Mouse (Mus musculus) cortical plate, adult 2 months (tissue): ENCODE data around the gene Tspan4. TPM values are rescaled to one million over a fixed set of nuclear protein-coding genes. Genes with fewer than 3 reads are reported as not detected.

Source experiments
- H3K27ac ChIP-seq: fragments of 200-500 bp; 2 replicates; pipeline ENCODE4 v1.5.1; 2012; ENCODE audit warnings: low read length, control low read depth, inconsistent platforms; ENCODE audit not compliant: insufficient read depth
- H3K4me1 ChIP-seq: fragments of 200-500 bp; 2 replicates; pipeline ENCODE4 v1.6.1; 2011; ENCODE audit warnings: low read length; ENCODE audit not compliant: control insufficient read depth, insufficient read depth
- H3K4me3 ChIP-seq: fragments of 200-500 bp; 2 replicates; pipeline ENCODE4 v1.5.1; 2011; ENCODE audit warnings: mild to moderate bottlenecking, low read length, control low read depth; ENCODE audit not compliant: insufficient read depth
- CTCF ChIP-seq: fragments of 200-500 bp; IDR thresholded peaks from 2 replicates; pipeline ENCODE4 v1.5.1; 2011; ENCODE audit warnings: mild to moderate bottlenecking, control low read depth, low read length; ENCODE audit not compliant: insufficient read depth; ENCODE audit errors: extremely low read depth
- POLR2A ChIP-seq: fragments of 200-500 bp; IDR thresholded peaks from 2 replicates; pipeline ENCODE4 v1.6.1; 2011; ENCODE audit warnings: mild to moderate bottlenecking, low read length, control low read depth; ENCODE audit not compliant: insufficient read depth; ENCODE audit errors: extremely low read depth
- polyA plus RNA-seq: library from polyadenylated mRNA; depleted of rRNA; stranded (reverse); fragments of >200 nt; gene quantifications from 2 replicates; pipeline ENCODE4 v1.2.3, GENCODE M21; 2012

Gene Tspan4
- polyA plus RNA-seq, 1 experiment, result 33.0 TPM

- no peak for TF ChIP-seq CTCF
- TF ChIP-seq POLR2A, result no peak
- Histone ChIP-seq H3K27ac (no peak overlapping the region), H3K4me1 (peaks cover 6% of the 10 kb centered on the region), H3K4me3 (peak overlapping the region; percentile 48; the same call in 1 of the 2 replicates)
Measured at GRCm38 (mm10) chr7:141432741-141433516, 42.1 kb upstream of the Tspan4 start.

DNA sequence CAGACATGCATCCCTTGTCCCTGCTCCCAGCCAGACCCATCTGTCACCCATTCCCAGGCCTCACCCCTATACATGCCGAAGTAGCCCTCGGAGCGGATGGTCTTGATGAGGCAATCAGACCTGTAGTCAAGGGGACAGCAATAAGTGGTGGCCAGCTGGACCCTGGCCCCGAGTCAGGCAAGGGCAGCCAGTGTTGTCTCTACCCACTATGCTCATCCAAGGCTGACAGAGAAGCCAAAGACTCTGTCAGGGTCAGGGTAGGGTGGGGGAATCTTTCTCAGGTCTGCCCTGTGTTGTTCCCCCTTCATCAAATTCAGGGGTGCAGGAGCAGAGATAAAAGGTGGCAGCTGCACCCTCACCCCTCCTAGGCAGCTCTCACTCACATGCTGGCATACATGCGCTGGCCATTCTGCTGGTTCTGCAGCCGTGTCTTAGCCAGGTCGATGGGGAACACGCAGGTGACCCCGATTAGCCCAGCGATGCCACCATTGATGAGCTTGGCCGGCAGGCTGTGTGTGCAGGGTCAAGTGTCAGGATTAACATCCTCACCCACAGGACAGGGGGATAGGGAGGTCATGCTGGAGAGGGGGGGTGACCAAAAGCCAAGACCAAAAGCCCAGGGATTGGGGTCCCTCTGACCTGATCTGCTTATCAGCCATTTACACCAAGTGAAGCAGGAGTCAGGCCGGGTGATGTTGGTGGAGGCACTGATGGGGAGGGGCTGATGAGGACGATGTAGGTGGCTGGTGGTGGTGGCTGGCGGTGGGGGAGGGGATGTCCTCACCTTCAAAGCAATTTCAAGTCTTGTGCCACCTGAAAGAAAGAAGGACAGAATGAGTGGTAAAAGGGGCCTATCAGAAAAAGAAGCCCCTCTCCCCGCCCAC lies 41.3 kb upstream of the Tspan4 start:
- H3K4me3 ChIP-seq, result peak overlapping the region; percentile 48
- peaks cover 6% of the 10 kb centered on the region for H3K4me1 ChIP-seq
- no peak overlapping the region for H3K27ac ChIP-seq
- TF ChIP-seq CTCF, result no peak
- TF ChIP-seq POLR2A, result no peak

GRCm38 (mm10) chr7:141434464-141434863 lies 40.6 kb upstream of the Tspan4 start:
- H3K27ac ChIP-seq, result 0 out of 2 replicates have a peak overlapping the region, but pooled peaks have one; percentile 22
- TF ChIP-seq POLR2A, result peak; percentile 64; the same call in 1 of the 2 replicates
- no peak for TF ChIP-seq CTCF
- peak overlapping the region; percentile 48 for H3K4me3 ChIP-seq
- H3K4me1 ChIP-seq, result peaks cover 6% of the 10 kb centered on the region

DNA sequence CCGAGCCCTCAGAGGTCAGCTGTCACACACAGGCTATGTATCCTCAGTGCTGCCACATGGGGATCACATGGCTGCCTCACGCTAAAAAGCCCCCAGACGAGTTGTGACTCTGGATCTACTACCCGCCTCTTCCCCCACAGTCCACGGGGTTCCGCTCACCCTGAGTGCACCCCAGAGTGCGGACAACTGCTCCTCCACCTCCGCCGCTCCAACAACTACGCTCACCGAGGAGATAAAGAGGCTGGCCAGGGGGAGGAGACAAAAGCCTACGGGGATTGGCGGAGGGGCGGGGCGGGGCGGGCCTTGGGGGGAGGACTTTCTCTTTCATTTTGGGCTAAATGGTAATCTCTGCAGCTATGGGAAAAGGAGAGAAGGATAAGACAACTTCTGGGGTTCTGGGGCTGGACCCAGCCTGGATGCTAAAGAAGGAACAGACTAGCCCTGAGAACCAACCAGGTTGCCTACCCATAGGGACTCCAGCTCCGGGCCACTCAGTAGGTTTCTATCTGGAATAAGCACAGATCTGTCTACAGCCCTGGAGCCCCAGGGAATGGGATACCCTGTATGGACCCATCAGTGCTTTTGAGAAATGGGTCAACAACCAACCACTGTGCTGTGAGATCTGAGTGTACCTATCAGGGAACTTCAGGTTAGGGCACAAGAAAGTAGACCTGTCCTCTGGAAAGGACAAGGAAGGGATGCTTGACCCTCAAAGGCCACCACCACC lies 39.7 kb upstream of the Tspan4 start:
- TF ChIP-seq CTCF (no peak), POLR2A (peak; percentile 83; the same call in 1 of the 2 replicates)
- H3K4me3 ChIP-seq, result peak overlapping the region; percentile 48
- peaks cover 6% of the 10 kb centered on the region for H3K4me1 ChIP-seq
- peak overlapping the region; percentile 50; the same call in 1 of the 2 replicates for H3K27ac ChIP-seq

- Histone ChIP-seq H3K27ac (peak overlapping the region; percentile 50; the same call in 1 of the 2 replicates), H3K4me1 (peaks cover 6% of the 10 kb centered on the region), H3K4me3 (peak overlapping the region; percentile 48; the same call in 1 of the 2 replicates)
- TF ChIP-seq POLR2A, result no peak
- no peak for TF ChIP-seq CTCF
Measured at GRCm38 (mm10) chr7:141435856-141436522, 39.1 kb upstream of the Tspan4 start.

DNA sequence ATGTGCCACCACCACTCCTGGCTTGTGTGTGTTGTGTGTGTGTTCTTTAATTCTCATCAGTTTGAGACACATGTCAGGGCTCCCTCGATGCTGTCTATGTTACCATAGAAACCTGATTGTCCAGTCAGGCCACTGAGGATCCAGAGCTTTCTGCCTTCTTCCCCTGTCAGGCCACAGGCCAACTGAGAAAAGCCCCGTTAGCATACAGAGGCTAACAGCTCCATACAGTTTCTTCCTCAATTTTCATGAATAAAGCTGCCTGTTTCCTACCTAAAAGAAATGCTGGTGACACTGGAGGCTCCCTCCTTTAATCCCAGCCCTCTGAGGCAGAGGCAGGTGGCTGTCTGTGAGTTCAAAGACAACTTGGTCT lies 38.5 kb upstream of the Tspan4 start:
- peaks cover 6% of the 10 kb centered on the region for H3K4me1 ChIP-seq
- peak overlapping the region; percentile 75; the same call in 1 of the 2 replicates for H3K4me3 ChIP-seq
- H3K27ac ChIP-seq, result no peak overlapping the region
- TF ChIP-seq POLR2A, result no peak
- no peak for TF ChIP-seq CTCF

GRCm38 (mm10) chr7:141437178-141438120 lies 37.6 kb upstream of the Tspan4 start, which contains the start of gene Slc25a22:
Slc25a22 (minus strand) TSS chr7:141437892.
- peak within 1 kb of the TSS; percentile 75 for H3K4me3 ChIP-seq
- peaks cover 6% of the 10 kb centered on the region for H3K4me1 ChIP-seq
- peak within 1 kb of the TSS; percentile 79 for H3K27ac ChIP-seq
- peak; percentile 53 for TF ChIP-seq CTCF
- peak; percentile 72 for TF ChIP-seq POLR2A

GRCm38 (mm10) chr7:141438201-141438968 lies 36.7 kb upstream of the Tspan4 start:
- H3K4me1 ChIP-seq, result peaks cover 6% of the 10 kb centered on the region
- H3K4me3 ChIP-seq, result no peak overlapping the region
- no peak overlapping the region for H3K27ac ChIP-seq
- TF ChIP-seq POLR2A (no peak), CTCF (no peak)
